Mouse (Mus musculus) heart, postnatal 0 days (tissue): ENCODE results near the gene Harbi1. TPM values are rescaled to one million over a fixed set of nuclear protein-coding genes. Genes with fewer than 3 reads are reported as not detected.
"Not testable (repeated sequence)": the region's sequence is repeated elsewhere in the genome, so short reads cannot be mapped to it uniquely, and the experiment has no call there.

ENCODE experiments used
- ATAC-seq: fragments of 200-750 bp; cut with Nextera tagmentation; 2 replicates; pipeline ENCODE4 v1.8.0; 2017; ENCODE audit warnings: low read depth, moderate number of reproducible peaks, moderate library complexity; ENCODE audit not compliant: insufficient read depth
- DNase-seq: peaks from one replicate; pipeline ENCODE4 v3.0.0-alpha.2; 2016; ENCODE audit warnings: low spot score
- H3K27ac ChIP-seq: fragments of 300-500 bp; sonication (generic); 2 replicates; pipeline ENCODE4 v1.5.1; 2014; ENCODE audit warnings: low read depth, mild to moderate bottlenecking
- H3K27me3 ChIP-seq: fragments of 300-500 bp; sonication (generic); 2 replicates; pipeline ENCODE4 v1.6.1; 2014; ENCODE audit warnings: low read length, mixed read lengths; ENCODE audit not compliant: control insufficient read depth, insufficient read depth
- H3K36me3 ChIP-seq: fragments of 300-500 bp; sonication (generic); replicated peaks from 2 replicates; pipeline ENCODE4 v1.6.1; 2014; ENCODE audit warnings: low read length, mixed read lengths; ENCODE audit not compliant: control insufficient read depth, insufficient read depth
- H3K4me1 ChIP-seq: fragments of 300-500 bp; sonication (generic); 2 replicates; pipeline ENCODE4 v1.6.1; 2014; ENCODE audit warnings: antibody characterized with exemption; ENCODE audit not compliant: control insufficient read depth, insufficient read depth
- H3K4me2 ChIP-seq: fragments of 300-500 bp; sonication (generic); 2 replicates; pipeline ENCODE4 v1.6.1; 2014; ENCODE audit warnings: low read depth, mild to moderate bottlenecking, low read length, moderate library complexity
- H3K4me3 ChIP-seq: fragments of 300-500 bp; sonication (generic); 2 replicates; pipeline ENCODE4 v1.5.1; 2014; ENCODE audit warnings: low read depth, low read length
- H3K9ac ChIP-seq: fragments of 300-500 bp; sonication (generic); replicated peaks from 2 replicates; pipeline ENCODE4 v1.6.1; 2014; ENCODE audit warnings: low read depth, low read length, mixed read lengths
- H3K9me3 ChIP-seq: fragments of 300-500 bp; sonication (generic); replicated peaks from 2 replicates; pipeline ENCODE4 v1.6.1; 2016; ENCODE audit warnings: low read length; ENCODE audit not compliant: control insufficient read depth
- CTCF ChIP-seq: IDR thresholded peaks from 2 replicates; pipeline ENCODE4 v1.5.1; 2016; ENCODE audit warnings: antibody characterized with exemption, control low read depth, low read depth
- EP300 ChIP-seq: IDR thresholded peaks from 2 replicates; pipeline ENCODE4 v1.6.1; 2016; ENCODE audit warnings: antibody characterized with exemption, low read depth
- WGBS: fragments of 180-500 bp; shearing (Covaris S2); extraction: QIAGEN DNeasy Blood & Tissue Kit; methylation state at CpG from one replicate; pipeline ENCODE4 v1.1.7; 2014; 5-methylcytosine and 5-hydroxymethylcytosine counted together
- polyA plus RNA-seq: library from polyadenylated mRNA; unstranded; fragments of >200 nt; fragmentation: Nextera tagmentation; extraction: Ambion mirVana; gene quantifications from 2 replicates; pipeline ENCODE4 v1.2.1, GENCODE M21; 2015
- total RNA-seq: library from RNA; depleted of rRNA; stranded (reverse); fragments of >200 nt; gene quantifications from 2 replicates; pipeline ENCODE4 v1.2.3, GENCODE M21; 2014; ENCODE audit warnings: low replicate concordance

The Harbi1 gene
- total and polyA plus RNA-seq, 2 experiments from 2014 or later: 11.1 to 27.6 TPM

GRCm38 (mm10) chr2:91714921-91715320, 4.3 kb downstream of the Harbi1 start:
- no peak overlapping the region for H3K4me3 ChIP-seq
- no peak for DNase-seq
- H3K36me3 ChIP-seq: 0 out of 2 replicates have a peak, but pooled peaks cover 4% of the 10 kb centered on the region
- no peak for ATAC-seq
- 80% methylated on average over 1 of the region's 1 CpGs for WGBS
- no peaks in the 10 kb centered on the region for H3K9me3 ChIP-seq
- peaks cover under 1% of the 10 kb centered on the region for H3K4me1 ChIP-seq
- TF ChIP-seq EP300 (no peak), CTCF (no peak)
- H3K27ac ChIP-seq: no peak overlapping the region
- H3K9ac ChIP-seq: no peak overlapping the region
- H3K27me3 ChIP-seq: no peaks in the 10 kb centered on the region
- no peak overlapping the region for H3K4me2 ChIP-seq

- H3K9ac ChIP-seq: no peak overlapping the region
- TF ChIP-seq EP300 (no peak), CTCF (no peak)
- no peaks in the 10 kb centered on the region for H3K27me3 ChIP-seq
- WGBS: 73% methylated on average over 6 of the region's 6 CpGs
- H3K27ac ChIP-seq: no peak overlapping the region
- H3K4me2 ChIP-seq: no peak overlapping the region
- no peak for DNase-seq
- H3K4me3 ChIP-seq: no peak overlapping the region
- ATAC-seq: no peak
- H3K9me3 ChIP-seq: no peaks in the 10 kb centered on the region
- H3K4me1 ChIP-seq: no peaks in the 10 kb centered on the region
- H3K36me3 ChIP-seq: peaks cover 9% of the 10 kb centered on the region; the same call in 1 of the 2 replicates
These were observed 7.6 kb downstream of the Harbi1 start for GRCm38 (mm10) chr2:91718276-91718675.

GRCm38 (mm10) chr2:91723382-91723781, 12.7 kb downstream of the Harbi1 start:
- TF ChIP-seq CTCF (no peak), EP300 (no peak)
- no peaks in the 10 kb centered on the region for H3K27me3 ChIP-seq
- WGBS: 45% methylated on average over 4 of the region's 4 CpGs
- no peak overlapping the region for H3K4me3 ChIP-seq
- DNase-seq: no peak
- no peaks in the 10 kb centered on the region for H3K9me3 ChIP-seq
- no peak for ATAC-seq
- no peak overlapping the region for H3K9ac ChIP-seq
- H3K27ac ChIP-seq: no peak overlapping the region
- peaks cover 6% of the 10 kb centered on the region; the same call in 1 of the 2 replicates for H3K36me3 ChIP-seq
- H3K4me1 ChIP-seq: no peaks in the 10 kb centered on the region
- no peak overlapping the region for H3K4me2 ChIP-seq

- DNase-seq (no peak), ATAC-seq (no peak)
- H3K4me2 ChIP-seq: no peak overlapping the region
- H3K9me3 ChIP-seq: no peaks in the 10 kb centered on the region
- H3K27me3 ChIP-seq: no peaks in the 10 kb centered on the region
- H3K36me3 ChIP-seq: peaks cover 6% of the 10 kb centered on the region; the same call in 1 of the 2 replicates
- no peak overlapping the region for H3K9ac ChIP-seq
- H3K27ac ChIP-seq: no peak overlapping the region
- TF ChIP-seq EP300 (no peak), CTCF (no peak)
- no peak overlapping the region for H3K4me3 ChIP-seq
- no peaks in the 10 kb centered on the region for H3K4me1 ChIP-seq
These were observed 13.3 kb downstream of the Harbi1 start for GRCm38 (mm10) chr2:91723951-91724350.

GRCm38 (mm10) chr2:91724716-91725115, 14.1 kb downstream of the Harbi1 start:
- Histone ChIP-seq H3K9ac (no peak overlapping the region), H3K4me1 (no peaks in the 10 kb centered on the region), H3K36me3 (peaks cover 6% of the 10 kb centered on the region; the same call in 1 of the 2 replicates), H3K4me2 (no peak overlapping the region), H3K4me3 (no peak overlapping the region), H3K27ac (no peak overlapping the region), H3K9me3 (no peaks in the 10 kb centered on the region), H3K27me3 (no peaks in the 10 kb centered on the region)
- TF ChIP-seq CTCF (no peak), EP300 (no peak)
- WGBS: 62% methylated on average over 2 of the region's 2 CpGs
- DNase-seq: no peak
- ATAC-seq: no peak

GRCm38 (mm10) chr2:91725476-91725875, 14.8 kb downstream of the Harbi1 start:
- not testable (repeated sequence) for H3K36me3 ChIP-seq, H3K4me2 ChIP-seq, H3K9ac ChIP-seq, H3K27me3 ChIP-seq, H3K27ac ChIP-seq, DNase-seq, ATAC-seq, H3K4me1 ChIP-seq, H3K9me3 ChIP-seq, H3K4me3 ChIP-seq
- 48% methylated on average over 4 of the region's 4 CpGs for WGBS
